Mouse (Mus musculus) central nervous system, embryonic 14 days (tissue): ENCODE data around the gene Eps15. TPM values are rescaled to one million over a fixed set of nuclear protein-coding genes. Genes with fewer than 3 reads are reported as not detected.

Experiments used
- polyA plus RNA-seq: library from polyadenylated mRNA; depleted of rRNA; stranded (reverse); fragments of >200 nt; gene quantifications from 2 replicates; pipeline ENCODE4 v1.2.3, GENCODE M21; 2012; rRNA removed

Gene Eps15
- 54.2 and 57.2 TPM in 2 replicates for polyA plus RNA-seq

GRCm38 (mm10) chr4:109279689-109280458 lies at the start of gene Eps15:
Eps15 (plus strand) TSS chr4:109280268.

GRCm38 (mm10) chr4:109234185-109234584 lies 45.9 kb upstream of the Eps15 start, which contains the start of gene Calr4:
Calr4 (plus strand) TSS chr4:109234485.

GRCm38 (mm10) chr4:109406486-109407175 lies 126.6 kb downstream of the Eps15 start, which contains the start of gene Ttc39a:
Ttc39a (plus strand) TSS chr4:109406623.

Other genes starting within 250 kb of the Eps15 start
- 96.6 and 102 TPM in 2 replicates for gene Osbpl9, start 78.0 kb upstream of the Eps15 start, polyA plus RNA-seq
- gene Calr4, start 45.8 kb upstream of the Eps15 start, polyA plus RNA-seq: 0.74 and 0.75 TPM in 2 replicates
- gene Ttc39a, start 126.4 kb downstream of the Eps15 start, polyA plus RNA-seq: 1.2 and 2.3 TPM in 2 replicates
- gene Rnf11, start 204.5 kb downstream of the Eps15 start, polyA plus RNA-seq: 67.8 and 74.3 TPM in 2 replicates